Mouse (Mus musculus) stomach, embryonic 16.5 days (tissue): ENCODE measurements around the gene Fbxo31. TPM values are rescaled to one million over a fixed set of nuclear protein-coding genes. Genes with fewer than 3 reads are reported as not detected.

Experiments used
- ATAC-seq: fragments of 200-750 bp; cut with Nextera tagmentation; 2 replicates; pipeline ENCODE4 v1.8.0; 2017; ENCODE audit warnings: moderate number of reproducible peaks, moderate TSS enrichment; ENCODE audit not compliant: insufficient read depth, low FRiP score
- H3K27ac ChIP-seq: fragments of 300-500 bp; sonication (generic); 2 replicates; pipeline ENCODE4 v1.5.1; 2014; ENCODE audit warnings: low read length
- H3K27me3 ChIP-seq: fragments of 300-500 bp; sonication (generic); 2 replicates; pipeline ENCODE4 v1.6.1; 2014; ENCODE audit warnings: low read length, control low read depth, mixed read lengths; ENCODE audit not compliant: control insufficient read depth, insufficient read depth
- H3K36me3 ChIP-seq: fragments of 300-500 bp; sonication (generic); 2 replicates; pipeline ENCODE4 v1.6.1; 2014; ENCODE audit warnings: low read length; ENCODE audit not compliant: control insufficient read depth, insufficient read depth
- H3K4me1 ChIP-seq: fragments of 300-500 bp; sonication (generic); 2 replicates; pipeline ENCODE4 v1.6.1; 2014; ENCODE audit warnings: low read length, control low read depth, mixed read lengths; ENCODE audit not compliant: control insufficient read depth, insufficient read depth
- H3K4me2 ChIP-seq: fragments of 300-500 bp; sonication (generic); 2 replicates; pipeline ENCODE4 v1.6.1; 2014; ENCODE audit warnings: low read depth, low read length, mixed read lengths
- H3K4me3 ChIP-seq: fragments of 300-500 bp; sonication (generic); replicated peaks from 2 replicates; pipeline ENCODE4 v1.5.1; 2014; ENCODE audit warnings: mild to moderate bottlenecking, low read length
- H3K9ac ChIP-seq: fragments of 300-500 bp; sonication (generic); 2 replicates; pipeline ENCODE4 v1.6.1; 2014; ENCODE audit warnings: low read length
- H3K9me3 ChIP-seq: fragments of 300-500 bp; sonication (generic); replicated peaks from 2 replicates; pipeline ENCODE4 v1.6.1; 2016; ENCODE audit warnings: low read length, control low read depth; ENCODE audit not compliant: control insufficient read depth
- WGBS: fragments of 180-500 bp; shearing (Covaris S2); extraction: QIAGEN DNeasy Blood & Tissue Kit; methylation state at CpG from one replicate; pipeline ENCODE4 v1.1.7; 2014; 5-methylcytosine and 5-hydroxymethylcytosine counted together
- polyA plus RNA-seq: library from polyadenylated mRNA; unstranded; fragments of >200 nt; fragmentation: Nextera tagmentation; extraction: Ambion mirVana; gene quantifications from 2 replicates; pipeline ENCODE4 v1.2.1, GENCODE M21; 2015

The Fbxo31 gene
- polyA plus RNA-seq, 1 experiment from 2014 or later, result 14.0 TPM

DNA sequence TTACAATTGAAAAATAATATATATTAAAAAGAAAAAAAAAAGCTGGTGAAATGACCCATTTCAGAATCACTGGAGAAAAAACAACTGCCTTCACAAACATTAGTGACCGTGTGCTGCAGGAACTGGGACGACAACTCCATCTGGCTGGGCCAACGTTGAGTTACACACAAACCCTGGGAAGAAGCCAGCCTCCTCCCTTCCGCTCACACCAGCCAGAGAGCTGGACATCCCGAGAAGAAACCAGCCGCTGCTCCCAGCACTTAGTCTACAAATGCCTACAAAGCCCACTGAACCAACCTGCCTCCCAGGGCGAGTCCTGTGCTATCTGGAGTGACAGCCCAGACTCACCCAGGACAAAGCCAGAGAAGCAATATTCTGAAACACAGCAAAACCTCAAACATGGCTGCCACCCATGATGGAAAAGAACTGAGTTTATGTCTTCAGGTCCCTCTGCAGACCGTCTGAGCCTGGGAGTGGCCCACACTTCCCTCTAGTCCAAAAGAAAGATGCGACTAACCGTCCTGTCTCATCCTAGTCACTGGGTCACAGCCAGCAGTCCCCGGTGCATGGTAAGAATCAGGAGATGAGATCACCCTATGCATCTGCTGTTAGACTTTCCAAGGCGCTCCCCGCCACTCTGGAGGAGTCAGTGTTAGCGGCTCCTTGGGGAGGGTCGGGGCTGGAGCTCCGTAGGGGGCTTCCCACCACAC, 16.8 kb downstream of the Fbxo31 start:
- H3K4me3 ChIP-seq, result no peak overlapping the region
- no peak overlapping the region for H3K4me2 ChIP-seq
- H3K27me3 ChIP-seq, result no peaks in the 10 kb centered on the region
- ATAC-seq, result no peak
- H3K9me3 ChIP-seq, result no peaks in the 10 kb centered on the region
- no peak overlapping the region for H3K9ac ChIP-seq
- peaks cover 10% of the 10 kb centered on the region; the same call in 1 of the 2 replicates for H3K36me3 ChIP-seq
- 78% methylated on average over 16 of the region's 16 CpGs for WGBS
- H3K27ac ChIP-seq, result no peak overlapping the region
- H3K4me1 ChIP-seq, result no peaks in the 10 kb centered on the region

DNA sequence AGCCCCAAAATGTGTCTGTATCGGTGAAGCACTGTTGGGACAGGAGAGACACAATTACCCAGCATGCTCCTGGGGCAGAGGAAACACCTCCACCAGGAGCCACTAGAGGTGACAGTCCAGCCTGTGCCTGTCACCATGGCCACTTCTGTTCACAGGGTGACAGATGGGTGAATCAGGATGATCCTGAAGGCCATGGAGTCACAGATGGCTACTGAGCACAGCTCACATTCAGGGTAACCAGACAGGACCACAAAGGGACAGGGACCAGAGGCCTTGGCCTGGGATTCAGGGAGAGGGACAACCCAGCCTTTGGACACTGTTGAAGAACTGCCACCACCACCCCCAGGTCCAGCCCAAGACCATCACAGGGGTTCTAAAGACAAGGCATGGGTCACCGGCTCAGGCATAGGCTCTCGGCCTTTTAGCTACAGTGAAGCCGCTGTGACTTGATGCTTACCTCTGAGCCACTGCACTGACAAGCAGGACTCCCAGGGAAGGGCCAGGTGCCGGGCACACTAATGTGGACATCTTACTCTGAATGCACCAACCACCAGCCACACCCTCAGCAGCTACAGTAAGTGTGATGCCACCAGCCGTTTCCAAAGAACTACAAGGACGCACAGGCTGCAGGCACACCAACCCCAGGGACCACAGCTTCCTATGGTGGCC, 18.0 kb downstream of the Fbxo31 start:
- ATAC-seq, result no peak
- Histone ChIP-seq H3K4me2 (no peak overlapping the region), H3K36me3 (peaks cover 10% of the 10 kb centered on the region; the same call in 1 of the 2 replicates), H3K4me1 (no peaks in the 10 kb centered on the region), H3K27ac (no peak overlapping the region), H3K9me3 (no peaks in the 10 kb centered on the region), H3K9ac (no peak overlapping the region), H3K4me3 (no peak overlapping the region), H3K27me3 (no peaks in the 10 kb centered on the region)
- WGBS, result 94% methylated on average over 7 of the region's 7 CpGs

DNA sequence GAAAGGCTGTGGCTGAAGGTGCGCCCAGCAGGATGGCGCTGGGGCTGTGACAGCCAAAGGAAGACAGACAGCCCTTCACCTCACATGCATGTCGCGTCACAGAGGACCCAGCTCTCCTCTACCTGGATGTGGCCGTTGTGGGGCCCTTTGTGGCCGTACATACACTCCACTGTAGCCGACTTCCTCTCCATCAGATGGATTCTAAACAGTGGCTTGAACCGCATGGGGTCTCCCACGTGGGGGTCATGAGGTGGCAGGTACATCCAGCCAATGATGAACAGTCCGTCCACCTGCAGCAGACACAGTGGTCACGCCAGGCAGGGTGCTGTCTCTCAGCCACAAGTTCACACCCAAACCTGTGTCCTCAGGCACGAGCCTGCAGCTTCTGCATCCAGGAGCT, 18.8 kb downstream of the Fbxo31 start:
- H3K9ac ChIP-seq, result no peak overlapping the region
- peaks cover 10% of the 10 kb centered on the region; the same call in 1 of the 2 replicates for H3K36me3 ChIP-seq
- 88% methylated on average over 12 of the region's 12 CpGs for WGBS
- no peaks in the 10 kb centered on the region for H3K4me1 ChIP-seq
- H3K27ac ChIP-seq, result no peak overlapping the region
- ATAC-seq, result no peak
- H3K27me3 ChIP-seq, result no peaks in the 10 kb centered on the region
- no peak overlapping the region for H3K4me2 ChIP-seq
- H3K4me3 ChIP-seq, result no peak overlapping the region
- H3K9me3 ChIP-seq, result no peaks in the 10 kb centered on the region

DNA sequence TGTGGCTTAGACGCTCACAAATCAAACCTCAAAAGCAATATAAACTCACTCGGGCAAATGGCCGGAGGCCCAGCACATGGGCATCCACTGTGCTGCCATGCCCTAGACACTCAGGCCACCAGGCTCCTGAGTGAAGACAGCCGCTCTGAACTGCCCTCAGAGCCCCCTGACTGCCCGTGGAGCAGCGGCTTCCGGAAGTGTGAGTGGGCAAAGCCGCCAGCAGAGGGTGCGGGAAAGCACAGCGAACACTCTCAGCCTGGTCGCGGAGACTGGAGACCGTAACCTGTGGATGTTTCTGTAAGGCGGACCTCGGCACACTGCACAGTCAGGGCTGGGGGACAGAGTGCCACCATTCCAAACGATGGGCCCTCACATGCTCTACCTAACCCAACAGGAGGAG, 20.1 kb downstream of the Fbxo31 start:
- H3K9me3 ChIP-seq, result no peaks in the 10 kb centered on the region
- no peak overlapping the region for H3K9ac ChIP-seq
- ATAC-seq, result no peak
- peaks cover 10% of the 10 kb centered on the region; the same call in 1 of the 2 replicates for H3K36me3 ChIP-seq
- no peaks in the 10 kb centered on the region for H3K4me1 ChIP-seq
- WGBS, result 90% methylated on average over 16 of the region's 16 CpGs
- no peak overlapping the region for H3K4me3 ChIP-seq
- no peaks in the 10 kb centered on the region for H3K27me3 ChIP-seq
- H3K27ac ChIP-seq, result no peak overlapping the region
- no peak overlapping the region for H3K4me2 ChIP-seq

DNA sequence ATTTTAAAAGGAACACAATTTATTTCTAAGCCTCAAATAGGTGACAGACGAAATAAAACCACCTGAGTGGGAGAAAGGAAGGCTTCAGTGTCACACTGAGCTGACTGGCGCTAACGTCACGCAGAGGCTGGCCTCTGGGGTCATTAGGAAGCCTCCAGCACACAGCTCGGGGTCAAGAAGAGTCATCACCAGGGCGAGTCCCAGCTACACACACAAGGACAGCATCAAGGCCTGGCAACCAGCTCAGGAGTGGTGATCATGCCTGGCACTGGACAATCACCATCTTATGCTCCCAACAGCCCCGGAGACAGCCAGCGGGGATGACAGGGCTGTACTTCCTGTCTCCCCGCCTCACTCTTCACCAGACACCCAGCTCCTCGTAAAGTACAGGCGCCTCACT, 20.9 kb downstream of the Fbxo31 start:
- WGBS, result 86% methylated on average over 11 of the region's 11 CpGs
- no peaks in the 10 kb centered on the region for H3K4me1 ChIP-seq

DNA sequence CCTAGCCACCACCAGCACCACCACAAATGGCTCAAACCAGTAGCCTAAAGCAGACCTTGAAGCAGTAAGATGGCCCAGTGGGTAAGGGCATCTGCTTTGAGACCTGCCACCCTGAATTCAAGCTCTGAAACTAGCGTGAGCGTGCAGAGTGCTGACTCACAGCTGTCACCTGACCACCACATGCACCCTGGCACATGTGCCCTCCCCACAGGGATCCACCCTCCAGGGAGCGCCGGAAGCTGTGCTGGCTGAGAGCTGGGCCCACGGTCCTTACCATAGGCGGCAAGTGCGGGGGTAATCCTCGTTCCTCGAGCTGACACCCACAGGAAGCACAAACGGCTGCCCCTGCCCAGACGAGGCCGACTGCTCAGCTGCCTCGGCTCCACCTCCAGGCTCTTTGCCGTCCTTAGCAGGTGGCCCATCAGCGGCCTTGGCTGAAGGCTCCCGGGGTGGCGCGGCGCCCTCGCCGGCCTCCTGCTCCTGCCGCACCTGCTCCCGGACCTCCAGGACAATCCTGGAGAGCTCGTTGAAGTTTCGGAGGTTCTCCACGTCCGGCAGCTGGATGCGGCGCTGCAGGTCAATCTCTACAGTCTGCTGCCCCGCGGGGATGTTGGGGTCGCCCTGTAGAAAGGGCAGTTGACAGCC, 24.7 kb downstream of the Fbxo31 start:
- H3K4me3 ChIP-seq, result no peak overlapping the region
- H3K27me3 ChIP-seq, result no peaks in the 10 kb centered on the region
- no peaks in the 10 kb centered on the region for H3K9me3 ChIP-seq
- H3K27ac ChIP-seq, result no peak overlapping the region
- ATAC-seq, result no peak
- peaks cover 3% of the 10 kb centered on the region for H3K36me3 ChIP-seq
- WGBS, result 94% methylated on average over 32 of the region's 32 CpGs
- H3K9ac ChIP-seq, result no peak overlapping the region
- no peak overlapping the region for H3K4me2 ChIP-seq
- no peaks in the 10 kb centered on the region for H3K4me1 ChIP-seq

More for the DNA sequence above, 20.9 kb downstream of the Fbxo31 start:
- no peaks in the 10 kb centered on the region for H3K9me3 ChIP-seq
- H3K9ac ChIP-seq, result no peak overlapping the region
- H3K4me3 ChIP-seq, result no peak overlapping the region
- H3K4me2 ChIP-seq, result no peak overlapping the region
- ATAC-seq, result no peak
- peaks cover 10% of the 10 kb centered on the region; the same call in 1 of the 2 replicates for H3K36me3 ChIP-seq
- no peaks in the 10 kb centered on the region for H3K27me3 ChIP-seq
- H3K27ac ChIP-seq, result no peak overlapping the region

DNA sequence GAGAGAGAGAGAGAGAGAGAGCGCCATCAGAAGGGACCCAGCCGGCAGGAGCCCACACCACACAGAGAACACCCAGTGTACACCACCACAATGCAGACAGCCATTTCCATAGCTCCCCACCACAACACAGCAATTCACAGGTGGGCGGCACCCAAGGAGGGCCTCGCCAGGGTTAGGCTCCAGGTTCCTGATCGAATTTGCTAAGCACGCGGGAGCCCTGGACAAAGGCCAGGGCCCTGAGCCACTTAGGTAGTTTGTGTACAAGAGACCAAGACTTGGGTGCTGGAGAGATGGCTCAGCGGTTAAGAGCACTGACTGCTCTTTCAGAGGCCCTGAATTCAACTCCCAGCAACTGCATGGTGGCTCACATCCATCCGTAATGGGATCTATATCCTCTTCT, 26.1 kb downstream of the Fbxo31 start:
- Histone ChIP-seq H3K36me3 (no peaks in the 10 kb centered on the region; the same call in none of the 2 replicates), H3K9me3 (no peaks in the 10 kb centered on the region), H3K4me1 (no peaks in the 10 kb centered on the region), H3K4me3 (no peak overlapping the region), H3K4me2 (no peak overlapping the region), H3K27ac (no peak overlapping the region), H3K9ac (no peak overlapping the region), H3K27me3 (no peaks in the 10 kb centered on the region)
- no peak for ATAC-seq
- WGBS, result 81% methylated on average over 9 of the region's 9 CpGs

DNA sequence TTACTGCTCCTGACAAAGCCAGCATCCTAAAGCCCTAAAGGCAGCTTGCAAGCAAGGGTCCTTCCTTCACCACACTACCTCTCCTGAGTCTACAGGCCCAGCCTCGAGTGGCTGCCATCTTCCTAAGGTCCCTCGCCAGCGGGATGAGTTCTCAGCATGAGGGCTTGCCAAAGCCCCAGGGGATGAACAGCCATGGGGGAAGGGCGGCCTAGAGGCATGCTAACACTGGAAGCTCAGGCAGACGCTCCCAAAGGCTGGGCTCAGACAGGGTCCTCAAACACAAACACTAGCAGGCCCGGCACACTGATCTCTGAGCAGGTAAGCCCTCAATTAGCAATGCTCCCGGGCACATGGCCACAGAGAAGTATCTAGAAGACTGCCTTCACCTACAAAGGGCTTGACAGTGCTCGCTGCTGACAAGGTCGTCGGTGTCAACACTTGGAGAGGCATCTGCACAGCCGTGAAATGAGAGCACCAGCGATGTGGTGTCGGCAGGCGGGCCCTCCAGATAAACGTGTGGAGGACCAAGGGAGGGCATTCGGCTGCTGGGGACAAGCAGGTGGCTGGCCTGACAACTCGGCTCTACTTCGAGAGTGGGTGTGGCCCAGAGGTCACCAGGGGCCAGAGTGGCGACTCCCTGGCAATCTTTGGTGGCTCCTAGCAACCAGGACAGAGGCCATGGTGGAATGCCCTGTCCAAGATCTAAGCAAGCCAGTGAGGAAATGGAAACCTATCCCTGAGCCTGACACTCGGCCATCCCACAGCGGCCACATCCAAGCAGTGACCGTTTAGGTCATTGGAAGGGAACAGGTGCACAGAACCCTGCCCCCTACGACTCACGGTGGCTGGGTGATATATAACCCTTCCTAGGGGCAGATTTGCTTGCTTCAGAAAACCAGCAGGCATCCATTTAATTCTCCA, 27.3 kb downstream of the Fbxo31 start:
- Histone ChIP-seq H3K4me2 (no peak overlapping the region), H3K4me1 (no peaks in the 10 kb centered on the region), H3K9me3 (no peaks in the 10 kb centered on the region), H3K27ac (no peak overlapping the region), H3K27me3 (no peaks in the 10 kb centered on the region), H3K36me3 (no peaks in the 10 kb centered on the region; the same call in none of the 2 replicates), H3K9ac (no peak overlapping the region), H3K4me3 (no peak overlapping the region)
- 63% methylated on average over 24 of the region's 24 CpGs for whole genome bisulfite sequencing
- no peak for ATAC-seq
